Mouse (Mus musculus) liver, adult (tissue): ENCODE data around the gene Nxpe5.

Experiments
- GATA4 ChIP-seq: IDR thresholded peaks from 2 replicates; pipeline ENCODE4 v1.6.1; 2014; ENCODE audit warnings: mild to moderate bottlenecking, low read length; ENCODE audit not compliant: insufficient replicate concordance

Gene Nxpe5

GRCm38 (mm10) chr5:138291638-138292037 is 65.9 kb downstream of the Nxpe5 start:
- no peak; the same call in 1 of the 2 replicates for TF ChIP-seq GATA4

- TF ChIP-seq GATA4 = no peak
Measured at GRCm38 (mm10) chr5:138294158-138294557, 68.5 kb downstream of the Nxpe5 start.

GRCm38 (mm10) chr5:138299613-138300012 is 73.9 kb downstream of the Nxpe5 start:
- no peak for TF ChIP-seq GATA4
